Mouse (Mus musculus) embryonic facial prominence, embryonic 15.5 days (tissue): ENCODE data around the gene Sptbn4. TPM values are rescaled to one million over a fixed set of nuclear protein-coding genes. Genes with fewer than 3 reads are reported as not detected.

Experiments
- ATAC-seq: fragments of 200-750 bp; cut with Nextera tagmentation; 2 replicates; pipeline ENCODE4 v1.8.0; 2017; ENCODE audit warnings: low read depth, moderate TSS enrichment; ENCODE audit not compliant: insufficient number of reproducible peaks, low FRiP score, low TSS enrichment
- H3K27ac ChIP-seq: fragments of 300-500 bp; sonication (generic); replicated peaks from 2 replicates; pipeline ENCODE4 v1.5.1; 2015; ENCODE audit warnings: mild to moderate bottlenecking, inconsistent platforms
- H3K27me3 ChIP-seq: fragments of 300-500 bp; sonication (generic); 2 replicates; pipeline ENCODE4 v1.6.1; 2015; ENCODE audit warnings: inconsistent platforms
- H3K36me3 ChIP-seq: fragments of 300-500 bp; sonication (generic); 2 replicates; pipeline ENCODE4 v1.6.1; 2015; ENCODE audit warnings: mild to moderate bottlenecking, inconsistent platforms
- H3K4me1 ChIP-seq: fragments of 300-500 bp; sonication (generic); 2 replicates; pipeline ENCODE4 v1.6.1; 2015; ENCODE audit warnings: inconsistent platforms
- H3K4me2 ChIP-seq: fragments of 300-500 bp; sonication (generic); replicated peaks from 2 replicates; pipeline ENCODE4 v1.6.1; 2015; ENCODE audit warnings: mild to moderate bottlenecking, inconsistent platforms
- H3K4me3 ChIP-seq: fragments of 300-500 bp; sonication (generic); replicated peaks from 2 replicates; pipeline ENCODE4 v1.5.1; 2015; ENCODE audit warnings: mild to moderate bottlenecking, inconsistent platforms
- H3K9ac ChIP-seq: fragments of 300-500 bp; sonication (generic); 2 replicates; pipeline ENCODE4 v1.6.1; 2015; ENCODE audit warnings: inconsistent platforms
- H3K9me3 ChIP-seq: fragments of 300-500 bp; sonication (generic); replicated peaks from 2 replicates; pipeline ENCODE4 v1.6.1; 2016; ENCODE audit warnings: inconsistent platforms
- WGBS: fragments of 180-500 bp; shearing (Covaris S2); methylation state at CpG from one replicate; pipeline ENCODE4 v1.1.7; 2015; 5-methylcytosine and 5-hydroxymethylcytosine counted together
- polyA plus RNA-seq: library from polyadenylated mRNA; unstranded; fragments of >200 nt; fragmentation: Nextera tagmentation; extraction: Ambion mirVana; gene quantifications from 2 replicates; pipeline ENCODE4 v1.2.1, GENCODE M21; 2015

Sptbn4 gene
- polyA plus RNA-seq, 1 experiment from 2014 or later: 0.85 TPM

DNA sequence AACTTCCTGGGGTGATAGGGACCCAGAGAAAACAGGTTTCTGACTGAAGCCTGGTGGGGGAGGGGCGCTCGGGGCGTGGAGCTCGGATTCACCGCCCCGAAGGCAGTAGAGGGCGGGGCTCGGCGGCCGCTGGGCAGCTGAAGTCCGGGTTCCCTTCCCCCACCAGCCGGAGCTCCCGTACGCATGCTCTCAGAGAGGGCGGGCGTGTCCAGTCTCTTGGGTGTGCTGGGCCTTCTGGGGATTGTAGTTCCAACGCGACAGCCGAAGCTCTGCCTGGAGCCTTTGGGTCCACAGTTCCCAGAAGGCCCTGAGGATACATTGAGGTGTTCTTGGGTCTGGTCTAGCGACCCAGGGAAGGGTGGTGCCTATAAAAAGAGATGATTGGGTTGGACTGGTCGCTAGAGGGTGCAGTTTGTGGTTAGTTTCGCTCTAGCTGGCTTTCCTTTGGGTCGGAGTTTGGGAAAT lies 27.0 kb upstream of the Sptbn4 start:
- peak; percentile 90 for ATAC-seq
- no peaks in the 10 kb centered on the region for H3K27me3 ChIP-seq
- WGBS: under 1% methylated on average over 23 of the region's 23 CpGs
- peaks cover 20% of the 10 kb centered on the region for H3K36me3 ChIP-seq
- H3K4me3 ChIP-seq: peak overlapping the region; percentile 63
- H3K27ac ChIP-seq: peak overlapping the region; percentile 96
- H3K4me2 ChIP-seq: peak overlapping the region; percentile 53
- peaks cover 23% of the 10 kb centered on the region for H3K4me1 ChIP-seq
- H3K9ac ChIP-seq: peak overlapping the region; percentile 50
- no peaks in the 10 kb centered on the region for H3K9me3 ChIP-seq

DNA sequence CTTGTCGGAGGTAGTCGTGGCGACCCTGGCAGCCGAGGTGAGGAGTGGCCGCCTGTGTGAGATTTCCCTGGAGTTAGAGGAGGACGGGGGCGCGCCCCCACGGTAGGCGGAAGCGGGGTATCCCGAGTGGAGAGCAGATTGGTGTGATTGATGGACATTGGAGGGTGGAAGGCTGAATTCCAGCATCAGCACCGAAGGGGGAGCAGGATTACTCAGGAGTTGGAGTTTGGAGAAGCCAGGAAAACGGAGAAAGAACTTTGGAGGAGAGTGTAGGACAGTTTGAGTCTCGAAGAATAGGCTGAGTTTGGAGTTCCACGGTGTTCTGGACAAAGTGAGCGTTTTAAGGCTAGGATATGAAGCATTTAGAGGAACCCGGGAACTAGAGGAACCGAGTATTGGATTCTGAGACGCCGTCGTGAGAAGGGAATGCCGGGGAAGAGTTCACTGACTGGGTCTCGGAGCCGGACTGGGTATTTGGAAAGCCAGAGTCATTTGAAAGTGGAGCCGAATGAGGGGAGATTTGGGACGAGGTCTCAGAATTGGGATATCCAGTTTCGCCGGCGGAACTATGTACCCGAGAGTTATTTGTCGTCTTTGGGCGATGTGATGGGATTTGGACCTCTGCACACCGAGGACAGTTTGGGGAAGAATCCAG lies 26.5 kb upstream of the Sptbn4 start:
- Histone ChIP-seq H3K4me2 (peak overlapping the region; percentile 53), H3K9me3 (no peaks in the 10 kb centered on the region), H3K4me3 (peak overlapping the region; percentile 63), H3K9ac (peak overlapping the region; percentile 50), H3K4me1 (peaks cover 23% of the 10 kb centered on the region), H3K27ac (peak overlapping the region; percentile 96), H3K36me3 (peaks cover 20% of the 10 kb centered on the region), H3K27me3 (no peaks in the 10 kb centered on the region)
- no peak for ATAC-seq
- under 1% methylated on average over 34 of the region's 34 CpGs for WGBS

DNA sequence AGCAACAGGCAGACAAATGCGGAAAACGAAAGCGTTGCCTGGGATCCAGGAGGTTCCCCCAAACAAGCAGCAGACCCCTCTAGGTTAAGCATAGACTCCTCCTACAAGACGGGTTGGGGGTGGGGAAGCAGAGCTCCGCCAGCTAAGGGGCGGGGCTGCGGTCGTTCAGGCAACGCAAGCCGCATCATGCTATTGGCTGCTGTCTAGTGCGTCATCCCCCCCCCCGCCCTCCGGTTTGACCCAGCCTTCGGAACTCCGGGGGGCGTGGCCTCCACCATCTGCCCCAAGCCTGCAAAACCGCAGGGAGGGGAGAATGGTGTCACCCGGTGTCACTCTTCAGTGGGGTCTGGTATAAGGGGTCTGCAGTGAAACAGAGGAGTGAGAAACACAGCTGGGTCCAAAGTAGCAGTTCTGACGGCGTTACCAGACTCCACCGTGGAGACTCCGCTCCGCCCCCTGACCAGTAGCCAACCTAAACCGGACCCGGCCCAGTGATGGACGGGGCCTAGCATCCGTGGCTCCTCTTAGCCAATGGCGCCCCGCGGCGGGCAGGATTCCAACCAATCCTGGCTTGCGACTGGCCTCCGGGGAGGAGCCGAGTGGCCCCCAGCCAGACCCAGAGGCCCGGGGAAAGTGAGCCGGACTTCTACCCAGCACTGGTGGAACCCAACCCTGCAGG lies 25.8 kb upstream of the Sptbn4 start, which contains the start of gene Sertad3:
Gene Sertad3 (plus strand): TSS at position 613 of the 679 bp plus-strand sequence.
- peak; percentile 92 for ATAC-seq
- H3K27ac ChIP-seq: peak within 1 kb of the TSS; percentile 96
- WGBS: under 1% methylated on average over 36 of the region's 36 CpGs

DNA sequence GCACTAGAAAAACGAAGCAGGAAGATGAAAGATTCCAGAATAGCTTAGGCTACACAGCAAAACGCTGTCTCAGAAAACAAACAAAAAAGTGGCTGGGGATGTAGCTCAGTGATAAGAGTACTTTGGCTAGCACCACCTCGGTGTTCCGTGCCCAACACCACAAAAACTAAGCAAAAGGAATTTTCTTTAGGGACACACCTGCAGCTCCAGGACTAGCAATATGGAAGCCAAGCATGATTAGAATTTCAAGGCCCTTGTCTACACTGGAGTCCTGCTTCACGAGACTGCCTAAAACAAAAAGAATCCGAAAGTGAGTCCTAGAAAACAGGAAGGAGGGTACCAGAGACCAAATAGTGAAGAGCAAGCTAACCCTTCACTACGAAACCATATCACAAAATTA lies 25.1 kb upstream of the Sptbn4 start:
- H3K27me3 ChIP-seq: no peaks in the 10 kb centered on the region
- H3K4me2 ChIP-seq: peak overlapping the region; percentile 53
- H3K4me3 ChIP-seq: peak overlapping the region; percentile 63
- H3K9ac ChIP-seq: no peak overlapping the region; the same call in 1 of the 2 replicates
- H3K36me3 ChIP-seq: peaks cover 12% of the 10 kb centered on the region
- peaks cover 22% of the 10 kb centered on the region for H3K4me1 ChIP-seq
- no peaks in the 10 kb centered on the region for H3K9me3 ChIP-seq
- peak overlapping the region; percentile 96 for H3K27ac ChIP-seq
- 27% methylated on average over 7 of the region's 7 CpGs for WGBS
- no peak for ATAC-seq

More for the DNA sequence above, 25.8 kb upstream of the Sptbn4 start, which contains the start of gene Sertad3:
- H3K36me3 ChIP-seq: peaks cover 17% of the 10 kb centered on the region
- no peaks in the 10 kb centered on the region for H3K27me3 ChIP-seq
- H3K9ac ChIP-seq: peak within 1 kb of the TSS; percentile 50
- no peaks in the 10 kb centered on the region for H3K9me3 ChIP-seq
- peak within 1 kb of the TSS; percentile 63 for H3K4me3 ChIP-seq
- peaks cover 23% of the 10 kb centered on the region for H3K4me1 ChIP-seq
- H3K4me2 ChIP-seq: peak within 1 kb of the TSS; percentile 53

DNA sequence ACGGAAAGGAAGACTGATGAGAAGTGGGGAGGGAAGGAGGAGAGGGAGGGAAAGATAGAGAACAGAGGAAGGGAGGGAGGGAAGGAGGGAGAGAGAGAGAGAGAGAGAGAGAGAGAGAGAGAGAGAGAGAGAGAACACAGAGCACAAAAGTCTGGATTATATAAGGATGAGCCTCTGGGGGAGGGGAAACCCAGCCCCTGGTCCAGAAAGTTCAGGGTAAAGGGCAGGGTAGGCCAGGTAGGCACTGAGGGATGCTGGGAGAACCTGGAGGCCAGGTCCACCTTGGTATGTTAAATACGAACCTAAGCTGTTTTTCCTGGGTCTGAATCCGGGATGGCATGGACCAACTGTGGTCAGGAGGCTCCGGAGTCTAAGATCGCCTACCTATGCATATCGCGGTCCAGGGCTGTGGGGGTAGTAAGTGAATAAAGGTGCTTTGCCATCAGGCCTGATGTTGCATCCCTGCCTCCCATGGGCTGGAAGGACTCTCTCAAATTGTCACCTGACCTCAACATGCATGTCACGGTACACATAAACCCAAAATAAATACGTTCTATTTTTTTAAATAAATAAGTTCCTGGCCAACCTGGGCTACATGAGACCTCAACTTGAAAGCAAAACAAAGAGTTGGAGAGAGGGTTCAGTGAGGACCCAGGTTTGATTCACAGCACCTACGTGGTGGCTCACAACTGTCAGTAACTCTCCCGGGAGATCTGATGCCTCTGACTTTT lies 24.1 kb upstream of the Sptbn4 start:
- H3K4me3 ChIP-seq: no peak overlapping the region
- no peak overlapping the region for H3K9ac ChIP-seq
- H3K36me3 ChIP-seq: peaks cover 7% of the 10 kb centered on the region
- H3K4me1 ChIP-seq: peaks cover 19% of the 10 kb centered on the region
- H3K4me2 ChIP-seq: no peak overlapping the region
- H3K9me3 ChIP-seq: no peaks in the 10 kb centered on the region
- H3K27ac ChIP-seq: no peak overlapping the region
- WGBS: 89% methylated on average over 11 of the region's 11 CpGs
- ATAC-seq: no peak
- H3K27me3 ChIP-seq: no peaks in the 10 kb centered on the region

DNA sequence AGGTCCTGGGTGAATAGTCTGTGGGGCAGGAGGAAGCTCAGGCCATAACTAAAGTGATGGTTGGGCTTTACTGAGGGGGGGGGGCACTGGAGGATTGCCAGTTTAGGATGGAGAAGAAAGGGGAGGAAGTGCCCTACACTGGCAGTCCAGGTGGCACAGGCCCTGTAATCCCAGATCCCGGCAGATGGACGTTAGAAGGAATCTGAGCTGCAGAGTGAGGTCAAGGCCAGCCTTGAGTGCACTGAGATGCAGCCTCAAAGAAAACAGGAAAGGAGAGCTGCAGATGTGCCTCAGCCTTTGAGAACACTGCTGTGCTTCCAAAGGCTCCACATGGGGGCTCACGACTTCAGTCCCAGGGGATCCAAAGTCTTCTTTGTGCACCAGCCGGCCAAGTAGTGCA lies 20.2 kb upstream of the Sptbn4 start:
- peaks cover 4% of the 10 kb centered on the region; the same call in 1 of the 2 replicates for H3K4me1 ChIP-seq
- H3K36me3 ChIP-seq: no peaks in the 10 kb centered on the region
- no peak overlapping the region for H3K4me2 ChIP-seq
- H3K9ac ChIP-seq: no peak overlapping the region
- H3K9me3 ChIP-seq: no peaks in the 10 kb centered on the region
- WGBS: 32% methylated on average over 4 of the region's 4 CpGs
- H3K4me3 ChIP-seq: no peak overlapping the region
- ATAC-seq: no peak
- no peak overlapping the region for H3K27ac ChIP-seq
- no peaks in the 10 kb centered on the region for H3K27me3 ChIP-seq

DNA sequence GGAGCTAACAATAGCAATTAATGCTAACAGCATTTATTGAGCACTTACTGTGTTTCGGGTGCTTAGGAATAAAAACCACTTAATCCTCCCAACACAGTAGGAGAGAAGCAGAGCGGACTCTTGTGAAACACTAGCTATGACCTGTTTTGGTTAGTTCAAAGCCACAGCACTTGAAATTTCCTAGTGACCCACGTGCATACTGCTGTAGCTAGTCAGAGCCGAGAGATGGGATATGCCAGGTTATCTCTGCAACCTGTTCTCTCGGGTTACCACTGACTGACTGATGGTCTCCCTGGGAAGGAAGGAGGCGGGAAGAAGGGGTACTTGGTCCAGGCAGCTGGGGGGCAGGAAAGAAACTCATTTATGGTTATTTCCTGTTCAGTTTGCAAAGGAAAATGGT lies 13.0 kb upstream of the Sptbn4 start:
- no peak for ATAC-seq
- Histone ChIP-seq H3K27ac (no peak overlapping the region), H3K4me2 (no peak overlapping the region)

DNA sequence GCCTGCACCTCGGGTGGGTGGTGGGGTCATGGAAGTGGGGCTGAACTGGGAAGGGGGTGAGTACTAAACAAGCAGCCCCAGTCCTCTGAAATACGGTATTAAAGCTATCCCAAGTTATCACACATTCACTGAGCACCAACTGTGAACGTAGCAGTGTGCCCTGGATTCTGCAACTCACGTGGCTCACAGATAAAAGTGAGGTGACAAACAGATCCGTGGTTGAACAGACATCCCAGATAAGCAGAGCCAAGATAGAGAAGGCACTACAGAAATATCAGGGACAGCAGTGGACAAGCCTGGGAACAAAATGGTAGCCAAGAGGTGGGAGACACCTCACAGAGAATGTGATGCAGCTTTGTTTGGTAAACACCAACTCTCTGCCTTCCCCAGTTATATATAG lies 12.2 kb upstream of the Sptbn4 start:
- 94% methylated on average over 5 of the region's 5 CpGs for WGBS
- H3K27ac ChIP-seq: no peak overlapping the region
- no peak for ATAC-seq
- H3K4me3 ChIP-seq: no peak overlapping the region
- no peak overlapping the region for H3K4me2 ChIP-seq
- no peak overlapping the region for H3K9ac ChIP-seq
- H3K36me3 ChIP-seq: no peaks in the 10 kb centered on the region
- H3K4me1 ChIP-seq: no peaks in the 10 kb centered on the region
- no peaks in the 10 kb centered on the region for H3K9me3 ChIP-seq
- no peaks in the 10 kb centered on the region for H3K27me3 ChIP-seq

More for the DNA sequence above, 13.0 kb upstream of the Sptbn4 start:
- H3K9ac ChIP-seq: no peak overlapping the region
- no peak overlapping the region for H3K4me3 ChIP-seq
- H3K9me3 ChIP-seq: no peaks in the 10 kb centered on the region
- H3K36me3 ChIP-seq: no peaks in the 10 kb centered on the region
- 72% methylated on average over 6 of the region's 6 CpGs for WGBS
- H3K4me1 ChIP-seq: no peaks in the 10 kb centered on the region
- no peaks in the 10 kb centered on the region for H3K27me3 ChIP-seq

DNA sequence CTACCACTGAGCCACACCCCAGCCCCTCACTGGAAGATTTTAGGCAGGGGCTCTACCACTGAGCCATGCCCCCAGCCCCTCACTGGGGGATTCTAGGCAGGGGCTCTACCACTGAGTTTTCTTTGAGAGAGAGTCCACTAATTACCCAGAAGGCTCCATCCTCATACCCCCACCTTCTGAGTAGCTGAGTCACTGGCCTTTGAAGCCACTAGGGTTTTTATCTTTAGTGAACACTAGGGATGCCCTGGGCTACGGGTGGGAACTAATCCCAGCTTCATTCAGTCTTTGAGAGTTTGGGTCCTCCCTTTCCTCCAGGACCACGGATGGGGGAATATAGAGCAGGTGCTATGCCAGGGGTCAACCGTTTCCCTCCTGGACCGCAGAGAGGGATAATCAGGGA lies 11.1 kb upstream of the Sptbn4 start:
- H3K4me3 ChIP-seq: no peak overlapping the region
- no peaks in the 10 kb centered on the region for H3K9me3 ChIP-seq
- no peak overlapping the region for H3K27ac ChIP-seq
- H3K9ac ChIP-seq: no peak overlapping the region
- no peaks in the 10 kb centered on the region for H3K4me1 ChIP-seq
- no peak for ATAC-seq
- 84% methylated on average over 4 of the region's 4 CpGs for WGBS
- H3K27me3 ChIP-seq: no peaks in the 10 kb centered on the region
- no peaks in the 10 kb centered on the region for H3K36me3 ChIP-seq
- H3K4me2 ChIP-seq: no peak overlapping the region

DNA sequence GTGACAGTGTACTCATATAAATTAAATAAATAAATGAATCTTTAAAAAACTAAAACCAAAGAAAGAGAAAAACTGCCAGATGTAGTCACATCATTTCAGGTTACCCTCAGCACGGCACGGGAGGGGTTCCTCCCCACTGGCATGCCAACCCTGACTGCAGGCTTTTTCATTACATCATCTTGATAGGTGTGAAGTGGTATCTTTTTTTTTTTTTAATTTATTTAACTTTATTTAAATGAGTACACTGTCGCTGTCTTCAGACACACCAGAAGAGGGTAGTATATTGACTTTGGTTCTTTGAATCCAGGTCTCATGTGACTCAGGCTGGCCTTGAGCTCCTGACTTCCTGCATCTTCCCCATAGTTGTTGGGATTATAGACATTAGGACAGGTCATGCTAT lies 7.8 kb upstream of the Sptbn4 start:
- no peak overlapping the region for H3K4me3 ChIP-seq
- no peak overlapping the region for H3K9ac ChIP-seq
- no peaks in the 10 kb centered on the region for H3K4me1 ChIP-seq
- no peaks in the 10 kb centered on the region for H3K27me3 ChIP-seq
- 89% methylated on average over 3 of the region's 3 CpGs for WGBS
- no peak for ATAC-seq
- no peaks in the 10 kb centered on the region for H3K9me3 ChIP-seq
- H3K4me2 ChIP-seq: no peak overlapping the region
- no peak overlapping the region for H3K27ac ChIP-seq
- no peaks in the 10 kb centered on the region for H3K36me3 ChIP-seq

DNA sequence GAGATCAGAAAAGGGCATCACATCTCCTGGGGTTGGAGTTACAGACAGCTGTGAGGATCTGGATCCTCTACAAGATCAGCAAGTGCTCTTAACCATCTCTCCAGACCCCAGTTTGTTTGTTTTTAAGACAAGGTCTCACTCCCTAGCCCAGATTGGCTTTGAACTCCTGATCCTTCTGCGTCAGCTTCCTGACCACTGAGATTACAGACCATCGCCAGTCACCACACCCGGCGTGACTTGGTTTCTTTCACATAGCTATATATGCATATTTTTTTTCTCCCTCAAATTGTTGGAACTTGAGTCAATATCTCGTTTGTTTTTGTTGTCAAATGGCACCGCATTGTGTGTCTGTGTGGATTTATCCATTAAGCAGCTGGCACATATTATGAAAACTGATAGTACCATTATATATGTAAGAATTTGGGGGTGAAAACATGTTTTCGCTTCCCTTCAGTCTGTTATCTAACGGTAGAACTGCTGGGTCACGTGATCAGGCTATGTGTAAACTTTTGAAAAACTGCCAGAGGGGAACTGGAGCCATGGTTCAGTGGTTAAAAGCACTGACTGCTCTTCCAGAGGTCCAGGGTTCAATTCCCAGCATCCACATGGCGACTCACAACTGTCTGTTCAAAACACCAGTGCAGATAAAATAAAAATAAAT lies 7.1 kb upstream of the Sptbn4 start:
- H3K27ac ChIP-seq: no peak overlapping the region
- no peak overlapping the region for H3K4me3 ChIP-seq
- no peak overlapping the region for H3K4me2 ChIP-seq
- H3K4me1 ChIP-seq: no peaks in the 10 kb centered on the region
- WGBS: 66% methylated on average over 10 of the region's 10 CpGs
- no peaks in the 10 kb centered on the region for H3K36me3 ChIP-seq
- no peaks in the 10 kb centered on the region for H3K27me3 ChIP-seq
- H3K9ac ChIP-seq: no peak overlapping the region
- H3K9me3 ChIP-seq: no peaks in the 10 kb centered on the region
- ATAC-seq: no peak
